Mouse (Mus musculus) kidney, adult 10 weeks (tissue): ENCODE measurements around the gene Zdhhc16. TPM values are rescaled to one million over a fixed set of nuclear protein-coding genes. Genes with fewer than 3 reads are reported as not detected.

Experiments
- polyA plus RNA-seq: library from polyadenylated mRNA; stranded (reverse); fragments of 350-450 nt; fragmentation: Illumina TruSeq; extraction: RNeasy Lipid Tissue Mini Kit (QIAGEN cat#74804); gene quantifications from one replicate; pipeline ENCODE4 v1.2.3, GENCODE M21; 2014; ENCODE audit warnings: low read depth, low replicate concordance

Zdhhc16 gene
- 27.7 TPM for polyA plus RNA-seq

GRCm38 (mm10) chr19:41933179-41934086 lies at the start of gene Zdhhc16, which contains the start of gene Exosc1:
Zdhhc16 (plus strand) TSS chr19:41933480.
Exosc1 (minus strand) TSS chr19:41933423.

GRCm38 (mm10) chr19:41895460-41896318 lies 37.6 kb upstream of the Zdhhc16 start, which contains the start of gene Rrp12:
Rrp12 (minus strand) TSS chr19:41896173.

GRCm38 (mm10) chr19:41911178-41912073 lies 21.9 kb upstream of the Zdhhc16 start, which contains the start of gene Pgam1:
Pgam1 (plus strand) TSS chr19:41911923.

GRCm38 (mm10) chr19:41980819-41981594 lies 47.7 kb downstream of the Zdhhc16 start, which contains the start of gene Mms19:
Mms19 (minus strand) TSS chr19:41981157.

GRCm38 (mm10) chr19:41981595-41981927 lies 48.3 kb downstream of the Zdhhc16 start, which contains the start of gene Ubtd1:
Ubtd1 (plus strand) TSS chr19:41981763.

Other genes with a start within 250 kb of the Zdhhc16 start
- not detected for gene Slit1, start 189.8 kb upstream of the Zdhhc16 start, polyA plus RNA-seq
- 1.4 TPM for gene Arhgap19, start 131.4 kb upstream of the Zdhhc16 start, polyA plus RNA-seq
- 0.32 TPM for gene Frat1, start 103.5 kb upstream of the Zdhhc16 start, polyA plus RNA-seq
- 0.73 TPM for gene Frat2, start 85.3 kb upstream of the Zdhhc16 start, polyA plus RNA-seq
- gene Rrp12, start 37.3 kb upstream of the Zdhhc16 start, polyA plus RNA-seq: 0.32 TPM
- 398 TPM for gene Pgam1, start 21.6 kb upstream of the Zdhhc16 start, polyA plus RNA-seq
- 21.0 TPM for gene Exosc1, start 57 bp upstream of the Zdhhc16 start, polyA plus RNA-seq
- gene Mms19, start 47.7 kb downstream of the Zdhhc16 start, polyA plus RNA-seq: 8.0 TPM
- gene Ubtd1, start 48.3 kb downstream of the Zdhhc16 start, polyA plus RNA-seq: not detected
- not detected for gene Ankrd2, start 102.5 kb downstream of the Zdhhc16 start, polyA plus RNA-seq
- 61.7 TPM for gene Hoga1, start 112.1 kb downstream of the Zdhhc16 start, polyA plus RNA-seq
- not detected for gene 4933411K16Rik, start 118.8 kb downstream of the Zdhhc16 start, polyA plus RNA-seq
- gene Morn4, start 152.9 kb downstream of the Zdhhc16 start, polyA plus RNA-seq: 1.1 TPM
- 8.7 TPM for gene Pi4k2a, start 157.0 kb downstream of the Zdhhc16 start, polyA plus RNA-seq
- 1.2 TPM for gene Avpi1, start 195.6 kb downstream of the Zdhhc16 start, polyA plus RNA-seq
- 7.7 TPM for gene Marveld1, start 213.9 kb downstream of the Zdhhc16 start, polyA plus RNA-seq
- gene Zfyve27, start 230.5 kb downstream of the Zdhhc16 start, polyA plus RNA-seq: 3.9 TPM